Mouse (Mus musculus): ENCODE results near the gene Gsdme. TPM values are rescaled to one million over a fixed set of nuclear protein-coding genes. Genes with fewer than 3 reads are reported as not detected.

Gene Gsdme
- polyA plus RNA-seq, 1 experiment from 2014 or later = 25.6 TPM

DNA sequence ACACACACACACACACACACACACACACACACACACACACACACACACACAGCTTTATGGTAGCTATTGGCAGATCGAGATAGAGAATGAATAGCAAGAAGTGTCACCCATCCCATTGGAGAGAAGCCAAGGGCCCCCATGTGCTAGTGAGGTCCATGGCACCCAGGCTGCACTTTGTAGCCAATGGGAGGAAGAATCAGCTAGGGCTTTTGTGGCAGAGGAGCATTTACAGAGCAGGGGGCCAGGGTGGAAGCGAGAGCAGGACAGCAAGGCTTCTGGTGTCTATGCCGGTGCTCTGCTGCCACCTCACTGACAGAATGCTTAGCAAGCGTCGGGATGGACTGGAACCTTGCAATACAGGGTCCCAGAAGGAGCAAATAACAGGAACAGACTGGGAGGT lies 8.3 kb downstream of the Gsdme start:
- H3K27ac ChIP-seq (ENCODE audit: low read depth, low read length) = no peak overlapping the region
- no peak overlapping the region for H3K4me3 ChIP-seq (ENCODE audit: low read depth, low read length)
- H3K4me2 ChIP-seq (replicated peaks; ENCODE audit: low read depth) = peak overlapping the region; percentile 32; the same call in 1 of the 2 replicates
- H3K9ac ChIP-seq (ENCODE audit: low read depth, low read length) = no peak overlapping the region
- 61% methylated on average over 5 of the region's 5 CpGs for WGBS
- no peaks in the 10 kb centered on the region for H3K36me3 ChIP-seq (ENCODE audit: control insufficient read depth, insufficient read depth)
- TF ChIP-seq CTCF (IDR thresholded peaks at IDR 0.05; ENCODE audit: low read depth) = no peak
- H3K4me1 ChIP-seq (replicated peaks; ENCODE audit: control insufficient read depth, insufficient read depth, low read length) = 0 out of 2 replicates have a peak, but pooled peaks cover 4% of the 10 kb centered on the region
- no peak for ATAC-seq
- H3K9me3 ChIP-seq (ENCODE audit: control insufficient read depth) = no peaks in the 10 kb centered on the region
- H3K27me3 ChIP-seq (replicated peaks; ENCODE audit: control insufficient read depth, insufficient read depth, low read length) = no peaks in the 10 kb centered on the region

- H3K36me3 ChIP-seq (ENCODE audit: control insufficient read depth, insufficient read depth) = no peaks in the 10 kb centered on the region
- H3K9ac ChIP-seq (ENCODE audit: low read depth, low read length) = no peak overlapping the region
- peak overlapping the region; percentile 46; the same call in 1 of the 2 replicates for H3K27ac ChIP-seq (ENCODE audit: low read depth, low read length)
- H3K4me2 ChIP-seq (replicated peaks; ENCODE audit: low read depth) = peak overlapping the region; percentile 32
- no peaks in the 10 kb centered on the region for H3K9me3 ChIP-seq (ENCODE audit: control insufficient read depth)
- H3K4me3 ChIP-seq (ENCODE audit: low read depth, low read length) = no peak overlapping the region
- 22% methylated on average over 10 of the region's 10 CpGs for WGBS
- 0 out of 2 replicates have a peak, but pooled peaks cover 4% of the 10 kb centered on the region for H3K4me1 ChIP-seq (replicated peaks; ENCODE audit: control insufficient read depth, insufficient read depth, low read length)
- TF ChIP-seq CTCF (IDR thresholded peaks at IDR 0.05; ENCODE audit: low read depth) = no peak
- peak; percentile 65 for ATAC-seq
- no peaks in the 10 kb centered on the region for H3K27me3 ChIP-seq (replicated peaks; ENCODE audit: control insufficient read depth, insufficient read depth, low read length)
Measured at GRCm38 (mm10) chr6:50254723-50255184, 8.9 kb downstream of the Gsdme start.

DNA sequence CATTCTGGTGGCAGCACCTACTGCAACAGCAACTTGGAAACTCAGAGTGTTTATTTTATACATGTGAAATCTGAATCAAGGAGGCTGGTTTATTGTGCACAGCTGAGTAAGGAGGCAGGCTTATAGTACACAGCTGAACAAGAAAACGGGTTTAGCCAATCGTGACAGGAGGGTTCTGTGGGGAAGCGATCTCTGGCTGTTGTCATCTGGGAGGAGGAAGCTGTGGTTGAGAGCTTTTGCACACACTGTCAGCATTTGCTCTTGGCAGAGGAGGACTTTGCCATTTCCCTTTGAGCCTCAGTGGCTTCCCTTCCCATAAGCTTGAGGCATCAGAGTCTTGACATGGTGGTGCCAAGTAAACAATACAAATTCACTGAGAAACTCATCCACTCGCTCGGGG lies 11.0 kb downstream of the Gsdme start:
- WGBS = 64% methylated on average over 5 of the region's 5 CpGs
- Histone ChIP-seq H3K4me1 (replicated peaks; ENCODE audit: control insufficient read depth, insufficient read depth, low read length) (0 out of 2 replicates have a peak, but pooled peaks cover 4% of the 10 kb centered on the region), H3K36me3 (ENCODE audit: control insufficient read depth, insufficient read depth) (no peaks in the 10 kb centered on the region), H3K9ac (ENCODE audit: low read depth, low read length) (no peak overlapping the region), H3K9me3 (ENCODE audit: control insufficient read depth) (no peaks in the 10 kb centered on the region), H3K27me3 (replicated peaks; ENCODE audit: control insufficient read depth, insufficient read depth, low read length) (no peaks in the 10 kb centered on the region), H3K4me2 (replicated peaks; ENCODE audit: low read depth) (no peak overlapping the region), H3K4me3 (ENCODE audit: low read depth, low read length) (no peak overlapping the region), H3K27ac (ENCODE audit: low read depth, low read length) (no peak overlapping the region)
- ATAC-seq = no peak
- TF ChIP-seq CTCF (IDR thresholded peaks at IDR 0.05; ENCODE audit: low read depth) = no peak

DNA sequence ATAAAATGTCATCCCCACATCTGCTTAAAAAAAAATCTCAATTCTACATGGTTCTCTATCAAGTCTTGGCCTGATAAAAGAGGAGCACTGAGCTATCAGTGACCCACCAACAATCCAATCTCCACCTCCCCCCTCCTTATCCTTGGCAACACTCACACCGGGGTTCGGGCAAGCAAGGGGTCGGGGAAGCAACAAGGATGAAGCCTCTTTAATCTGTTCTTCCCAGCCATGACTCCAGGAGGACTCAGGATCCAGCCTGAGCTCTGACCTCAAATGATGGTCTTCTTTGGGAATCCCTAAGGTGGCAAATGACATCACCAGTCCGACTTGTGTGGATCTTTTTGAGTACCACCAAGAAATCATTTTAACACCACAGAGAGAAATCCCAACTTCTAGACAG lies 15.9 kb downstream of the Gsdme start:
- Histone ChIP-seq H3K4me1 (replicated peaks; ENCODE audit: control insufficient read depth, insufficient read depth, low read length) (no peaks in the 10 kb centered on the region), H3K36me3 (ENCODE audit: control insufficient read depth, insufficient read depth) (no peaks in the 10 kb centered on the region), H3K4me2 (replicated peaks; ENCODE audit: low read depth) (no peak overlapping the region), H3K9ac (ENCODE audit: low read depth, low read length) (no peak overlapping the region), H3K9me3 (ENCODE audit: control insufficient read depth) (no peaks in the 10 kb centered on the region), H3K4me3 (ENCODE audit: low read depth, low read length) (no peak overlapping the region), H3K27ac (ENCODE audit: low read depth, low read length) (no peak overlapping the region), H3K27me3 (replicated peaks; ENCODE audit: control insufficient read depth, insufficient read depth, low read length) (no peaks in the 10 kb centered on the region)
- no peak for TF ChIP-seq CTCF (IDR thresholded peaks at IDR 0.05; ENCODE audit: low read depth)
- 91% methylated on average over 4 of the region's 4 CpGs for WGBS
- ATAC-seq = no peak

DNA sequence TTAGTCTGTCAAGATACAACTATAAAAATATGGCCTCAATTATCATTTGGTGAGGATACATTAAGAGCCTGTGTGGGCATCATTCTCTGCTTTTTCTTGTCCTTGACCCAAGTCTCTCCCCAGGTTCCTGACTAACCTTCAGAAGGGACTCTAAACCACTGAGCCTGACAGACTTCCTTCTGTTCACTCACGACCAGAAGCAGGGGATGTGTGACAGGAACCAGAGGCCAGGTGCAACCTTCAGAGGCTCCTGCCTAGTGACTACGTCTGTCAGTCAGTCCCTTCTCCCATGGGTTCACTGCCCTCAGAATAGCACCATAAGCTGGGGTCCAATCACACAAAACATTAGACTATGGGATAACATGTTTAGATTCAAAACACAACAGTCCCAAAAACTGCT lies 16.3 kb downstream of the Gsdme start:
- no peak for TF ChIP-seq CTCF (IDR thresholded peaks at IDR 0.05; ENCODE audit: low read depth)
- no peaks in the 10 kb centered on the region for H3K36me3 ChIP-seq (ENCODE audit: control insufficient read depth, insufficient read depth)
- no peaks in the 10 kb centered on the region for H3K9me3 ChIP-seq (ENCODE audit: control insufficient read depth)
- H3K4me3 ChIP-seq (ENCODE audit: low read depth, low read length) = no peak overlapping the region
- H3K4me1 ChIP-seq (replicated peaks; ENCODE audit: control insufficient read depth, insufficient read depth, low read length) = no peaks in the 10 kb centered on the region
- no peaks in the 10 kb centered on the region for H3K27me3 ChIP-seq (replicated peaks; ENCODE audit: control insufficient read depth, insufficient read depth, low read length)
- 69% methylated on average over 2 of the region's 2 CpGs for WGBS
- H3K9ac ChIP-seq (ENCODE audit: low read depth, low read length) = no peak overlapping the region
- H3K27ac ChIP-seq (ENCODE audit: low read depth, low read length) = no peak overlapping the region
- no peak overlapping the region for H3K4me2 ChIP-seq (replicated peaks; ENCODE audit: low read depth)
- ATAC-seq = no peak

DNA sequence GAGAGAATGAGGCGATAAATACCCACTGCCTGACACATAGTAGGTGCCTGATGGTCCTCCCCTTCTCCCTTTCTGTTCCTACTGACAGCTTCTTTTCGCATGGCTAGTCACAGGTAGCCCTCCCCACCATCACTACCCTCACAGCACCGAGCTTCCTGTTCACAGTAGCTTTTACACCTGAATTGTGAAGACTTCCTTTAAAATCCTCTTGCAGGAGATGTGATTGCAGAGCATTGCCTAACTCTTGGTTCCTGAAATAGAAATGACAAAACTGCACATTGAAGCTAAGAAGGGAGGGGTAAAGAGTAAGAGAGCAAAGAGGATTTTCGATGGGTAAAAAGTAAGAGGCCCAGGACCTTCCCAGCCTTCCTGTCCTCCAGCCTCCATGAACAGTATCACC lies 18.7 kb downstream of the Gsdme start:
- H3K4me3 ChIP-seq (ENCODE audit: low read depth, low read length) = no peak overlapping the region
- H3K9me3 ChIP-seq (ENCODE audit: control insufficient read depth) = no peaks in the 10 kb centered on the region
- no peaks in the 10 kb centered on the region for H3K36me3 ChIP-seq (ENCODE audit: control insufficient read depth, insufficient read depth)
- no peak for ATAC-seq
- no peak overlapping the region for H3K9ac ChIP-seq (ENCODE audit: low read depth, low read length)
- no peak overlapping the region; the same call in 1 of the 2 replicates for H3K27ac ChIP-seq (ENCODE audit: low read depth, low read length)
- WGBS = 71% methylated on average over 4 of the region's 4 CpGs
- no peaks in the 10 kb centered on the region for H3K4me1 ChIP-seq (replicated peaks; ENCODE audit: control insufficient read depth, insufficient read depth, low read length)
- no peak for TF ChIP-seq CTCF (IDR thresholded peaks at IDR 0.05; ENCODE audit: low read depth)
- H3K4me2 ChIP-seq (replicated peaks; ENCODE audit: low read depth) = no peak overlapping the region
- no peaks in the 10 kb centered on the region for H3K27me3 ChIP-seq (replicated peaks; ENCODE audit: control insufficient read depth, insufficient read depth, low read length)

DNA sequence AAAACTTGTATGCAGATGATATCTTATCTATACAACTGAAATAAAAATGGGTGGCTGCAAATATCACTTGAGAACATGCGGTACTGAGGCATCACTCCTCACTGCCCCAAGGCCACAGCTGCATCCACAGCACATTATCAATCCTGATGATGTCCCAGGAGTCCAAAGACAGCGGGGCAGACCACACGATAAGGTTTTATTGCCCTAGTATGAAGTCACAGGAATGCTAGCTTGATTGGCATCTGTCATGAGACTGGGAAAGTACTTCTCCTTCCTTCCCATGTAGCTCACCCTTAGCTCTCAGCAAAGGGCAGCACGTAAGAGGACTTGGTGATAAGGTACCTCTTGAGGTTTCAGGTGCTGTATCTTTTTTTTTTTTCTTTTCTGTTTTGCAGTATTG lies 19.5 kb downstream of the Gsdme start:
- 39% methylated on average over 4 of the region's 4 CpGs for WGBS
- peak; percentile 72 for ATAC-seq
- no peaks in the 10 kb centered on the region for H3K4me1 ChIP-seq (replicated peaks; ENCODE audit: control insufficient read depth, insufficient read depth, low read length)
- H3K9me3 ChIP-seq (ENCODE audit: control insufficient read depth) = no peaks in the 10 kb centered on the region
- no peak for TF ChIP-seq CTCF (IDR thresholded peaks at IDR 0.05; ENCODE audit: low read depth)
- H3K4me2 ChIP-seq (replicated peaks; ENCODE audit: low read depth) = no peak overlapping the region
- H3K27ac ChIP-seq (ENCODE audit: low read depth, low read length) = no peak overlapping the region
- no peaks in the 10 kb centered on the region for H3K27me3 ChIP-seq (replicated peaks; ENCODE audit: control insufficient read depth, insufficient read depth, low read length)
- no peaks in the 10 kb centered on the region for H3K36me3 ChIP-seq (ENCODE audit: control insufficient read depth, insufficient read depth)
- H3K4me3 ChIP-seq (ENCODE audit: low read depth, low read length) = no peak overlapping the region
- no peak overlapping the region for H3K9ac ChIP-seq (ENCODE audit: low read depth, low read length)
